Mouse (Mus musculus): Measurements from ENCODE around the gene Actr5.

GRCm38 (mm10) chr2:158591286-158591685 lies 33.4 kb upstream of the Actr5 start:
- TF ChIP-seq CTCF (IDR thresholded peaks at IDR 0.05; ENCODE audit: low read depth) = no peak
- no peak for TF ChIP-seq EP300 (optimal IDR thresholded peaks at IDR 0.05)

All from stomach, postnatal 0 days (tissue).